Mouse (Mus musculus) ES-E14 (cell line): ENCODE data around the gene Wdr73.

Source experiments
- CHD2 ChIP-seq: IDR thresholded peaks from 2 replicates; pipeline ENCODE4 v1.6.1; 2014; ENCODE audit warnings: mild to moderate bottlenecking, low read depth, low read length, inconsistent platforms
- HCFC1 ChIP-seq: IDR thresholded peaks from 2 replicates; pipeline ENCODE4 v1.6.1; 2012; ENCODE audit warnings: low read length, inconsistent platforms, borderline replicate concordance; ENCODE audit not compliant: insufficient read depth
- MAFK ChIP-seq: IDR thresholded peaks from 2 replicates; pipeline ENCODE4 v1.6.1; 2014; ENCODE audit warnings: mild to moderate bottlenecking, low read depth, low read length, inconsistent platforms; ENCODE audit not compliant: insufficient read depth
- ZC3H11A ChIP-seq: IDR thresholded peaks from 2 replicates; pipeline ENCODE4 v1.6.1; 2012; ENCODE audit warnings: low read depth, mild to moderate bottlenecking, inconsistent platforms, low read length, borderline replicate concordance

GRCm38 (mm10) chr7:80846280-80846678 lies 54.8 kb downstream of the Wdr73 start:
- TF ChIP-seq HCFC1 = no peak
- no peak for TF ChIP-seq ZC3H11A
- TF ChIP-seq CHD2 = no peak
- no peak for TF ChIP-seq MAFK
